Mouse (Mus musculus): ENCODE measurements around the gene Gnb2. TPM values are rescaled to one million over a fixed set of nuclear protein-coding genes. Genes with fewer than 3 reads are reported as not detected.

Gene Gnb2
- 100 to 1,000 TPM; 560 to 578 TPM for total RNA-seq (2021)

GRCm38 (mm10) chr5:137533117-137533827 lies at the start of gene Gnb2, which contains the start of gene Epo:
Gene Gnb2, minus strand, starts transcription at chr5:137533510.
Gene Epo, minus strand, starts transcription at chr5:137533242.
- peak; percentile 99 for DNase-seq

GRCm38 (mm10) chr5:137582702-137583101 lies 49.4 kb upstream of the Gnb2 start:
- no peak for DNase-seq

GRCm38 (mm10) chr5:137580246-137580645 lies 46.9 kb upstream of the Gnb2 start:
- DNase-seq, result no peak

- peak; percentile 41 for DNase-seq
Observed at GRCm38 (mm10) chr5:137574470-137574901, 41.2 kb upstream of the Gnb2 start.

- DNase-seq, result no peak
Observed at GRCm38 (mm10) chr5:137570691-137571586, 37.6 kb upstream of the Gnb2 start.

- no peak for DNase-seq
Observed at GRCm38 (mm10) chr5:137570181-137570580, 36.9 kb upstream of the Gnb2 start.

GRCm38 (mm10) chr5:137569665-137570064 lies 36.4 kb upstream of the Gnb2 start, which contains the start of gene Tfr2:
Gene Tfr2, plus strand, starts transcription at chr5:137569840.
- peak; percentile 60 for DNase-seq

GRCm38 (mm10) chr5:137569031-137569430 lies 35.7 kb upstream of the Gnb2 start:
- no peak for DNase-seq

GRCm38 (mm10) chr5:137568223-137568798 lies 35.0 kb upstream of the Gnb2 start:
- DNase-seq, result no peak

GRCm38 (mm10) chr5:137566416-137566815 lies 33.1 kb upstream of the Gnb2 start:
- no peak for DNase-seq

- no peak for DNase-seq
Observed at GRCm38 (mm10) chr5:137565744-137566143, 32.4 kb upstream of the Gnb2 start.

- DNase-seq, result no peak
Observed at GRCm38 (mm10) chr5:137562965-137563364, 29.7 kb upstream of the Gnb2 start.

- DNase-seq, result no peak
Observed at GRCm38 (mm10) chr5:137561556-137561955, 28.2 kb upstream of the Gnb2 start.

- DNase-seq, result no peak
Observed at GRCm38 (mm10) chr5:137553898-137554297, 20.6 kb upstream of the Gnb2 start.

GRCm38 (mm10) chr5:137553411-137553837 lies 20.1 kb upstream of the Gnb2 start, which contains the start of gene Actl6b:
Gene Actl6b, plus strand, starts transcription at chr5:137553517.
- peak; percentile 83 for DNase-seq

- no peak for DNase-seq
Observed at GRCm38 (mm10) chr5:137553000-137553399, 19.7 kb upstream of the Gnb2 start.

GRCm38 (mm10) chr5:137551119-137551518 lies 17.8 kb upstream of the Gnb2 start:
- DNase-seq, result no peak

- DNase-seq, result no peak
Observed at GRCm38 (mm10) chr5:137549840-137550239, 16.5 kb upstream of the Gnb2 start.

GRCm38 (mm10) chr5:137545596-137545995 lies 12.3 kb upstream of the Gnb2 start:
- no peak for DNase-seq

- DNase-seq, result no peak
Observed at GRCm38 (mm10) chr5:137544926-137545325, 11.6 kb upstream of the Gnb2 start.

GRCm38 (mm10) chr5:137541768-137542540 lies 8.6 kb upstream of the Gnb2 start:
- no peak for DNase-seq

- DNase-seq, result no peak
Observed at GRCm38 (mm10) chr5:137540991-137541390, 7.7 kb upstream of the Gnb2 start.

All from heart, postnatal 4 days (tissue).